Mouse (Mus musculus) liver, adult 2 months (tissue): Measurements from ENCODE around the gene Bcar3. TPM values are rescaled to one million over a fixed set of nuclear protein-coding genes. Genes with fewer than 3 reads are reported as not detected.

Experiments used
- DNase-seq: peaks from one replicate; pipeline ENCODE4 v3.0.0-alpha.2; 2011; ENCODE audit warnings: low read depth, low spot score; ENCODE audit errors: extremely low read depth
- H3K27ac ChIP-seq: fragments of 200-500 bp; replicated peaks from 2 replicates; pipeline ENCODE4 v1.5.1; 2012; ENCODE audit warnings: low read depth, mild to moderate bottlenecking, control low read depth, inconsistent platforms, low read length; ENCODE audit not compliant: insufficient read depth
- H3K27me3 ChIP-seq: fragments of 200-500 bp; 2 replicates; pipeline ENCODE4 v1.6.1; 2012; ENCODE audit warnings: mild to moderate bottlenecking, moderate library complexity, low read length, inconsistent platforms; ENCODE audit not compliant: control insufficient read depth, insufficient read depth
- H3K36me3 ChIP-seq: fragments of 200-500 bp; 2 replicates; pipeline ENCODE4 v1.6.1; 2012; ENCODE audit warnings: low read length, inconsistent platforms; ENCODE audit not compliant: control insufficient read depth, insufficient read depth
- H3K4me1 ChIP-seq: fragments of 200-500 bp; 2 replicates; pipeline ENCODE4 v1.6.1; 2011; ENCODE audit warnings: low read length; ENCODE audit not compliant: control insufficient read depth, insufficient read depth
- H3K4me3 ChIP-seq: fragments of 200-500 bp; 2 replicates; pipeline ENCODE4 v1.5.1; 2011; ENCODE audit warnings: low read depth, mild to moderate bottlenecking, control low read depth, low read length, moderate library complexity; ENCODE audit not compliant: insufficient read depth
- H3K79me2 ChIP-seq: fragments of 200-500 bp; 2 replicates; pipeline ENCODE4 v1.6.1; 2012; ENCODE audit warnings: inconsistent platforms, mild to moderate bottlenecking, low read length, moderate library complexity; ENCODE audit not compliant: control insufficient read depth, insufficient read depth
- H3K9ac ChIP-seq: fragments of 200-500 bp; 2 replicates; pipeline ENCODE4 v1.6.1; 2012; ENCODE audit warnings: low read depth, mild to moderate bottlenecking, control low read depth, inconsistent platforms, low read length
- CTCF ChIP-seq: fragments of 200-500 bp; IDR thresholded peaks from 2 replicates; pipeline ENCODE4 v1.5.1; 2011; ENCODE audit warnings: low read depth, low read length, control low read depth
- POLR2A ChIP-seq: fragments of 200-500 bp; IDR thresholded peaks from 2 replicates; pipeline ENCODE4 v1.6.1; 2011; ENCODE audit warnings: low read length, control low read depth; ENCODE audit not compliant: insufficient read depth; ENCODE audit errors: extremely low read depth
- WGBS: fragments of 180-500 bp; shearing (Covaris S2); methylation state at CpG from one replicate; pipeline ENCODE4 v1.1.7; 2018; 5-methylcytosine and 5-hydroxymethylcytosine counted together
- polyA plus RNA-seq: library from polyadenylated mRNA; depleted of rRNA; stranded (reverse); fragments of >200 nt; gene quantifications from 2 replicates; pipeline ENCODE4 v1.2.3, GENCODE M21; 2012
- total RNA-seq: library from RNA; depleted of rRNA; stranded (reverse); fragments of >200 nt; gene quantifications from 2 replicates; pipeline ENCODE4 v1.2.3, GENCODE M21; 2014

The Bcar3 gene
- total and polyA plus RNA-seq, 2 experiments = 44.4 to 45.5 TPM

DNA sequence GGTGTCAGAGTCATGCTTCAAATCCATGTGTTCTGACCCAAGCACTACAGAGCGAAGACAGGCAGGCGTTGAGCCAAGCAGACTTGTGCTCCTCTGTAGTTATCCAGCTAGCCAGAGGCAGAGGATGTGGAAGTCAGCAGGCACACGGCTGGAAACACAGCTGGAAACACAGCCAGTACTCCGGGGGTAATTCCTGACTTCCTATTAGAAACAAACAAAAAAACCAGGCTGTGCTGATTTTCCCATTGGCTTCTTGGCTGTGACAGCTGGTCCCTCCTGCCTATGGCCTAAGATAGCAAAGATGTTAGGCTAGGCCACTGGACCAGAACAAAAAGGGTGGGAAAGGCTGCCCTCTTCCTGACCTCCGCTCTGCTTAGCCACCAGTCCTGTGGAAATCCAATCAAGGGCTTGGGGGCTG is 66.8 kb downstream of the Bcar3 start:
- Histone ChIP-seq H3K27ac (no peak overlapping the region), H3K4me3 (no peak overlapping the region), H3K79me2 (no peaks in the 10 kb centered on the region), H3K9ac (no peak overlapping the region), H3K36me3 (no peaks in the 10 kb centered on the region), H3K4me1 (no peaks in the 10 kb centered on the region), H3K27me3 (no peaks in the 10 kb centered on the region)
- no peak for TF ChIP-seq CTCF
- no peak for TF ChIP-seq POLR2A
- 65% methylated on average over 5 of the region's 5 CpGs for WGBS
- no peak for DNase-seq

DNA sequence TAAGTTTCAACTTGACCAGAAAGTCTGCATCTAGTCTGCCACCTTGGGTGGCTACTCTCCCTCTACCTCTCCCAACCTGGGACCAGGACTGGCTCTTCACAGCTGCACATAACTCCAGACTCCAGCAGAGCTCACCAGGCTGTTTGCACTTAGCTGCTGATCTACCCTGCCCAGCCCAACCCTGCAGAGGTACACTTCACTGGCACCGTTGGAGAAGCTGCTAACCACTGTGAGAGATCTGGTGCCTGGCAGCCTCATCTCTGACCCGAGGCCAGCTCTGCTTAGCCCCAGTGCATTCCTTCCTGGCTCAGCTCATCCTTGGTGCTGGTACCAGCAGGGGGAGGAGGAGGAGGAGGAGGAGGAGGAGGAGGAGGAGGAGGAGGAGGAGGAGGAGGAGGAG is 68.8 kb downstream of the Bcar3 start:
- H3K9ac ChIP-seq = no peak overlapping the region
- H3K36me3 ChIP-seq = no peaks in the 10 kb centered on the region
- H3K27me3 ChIP-seq = no peaks in the 10 kb centered on the region
- H3K27ac ChIP-seq = no peak overlapping the region
- no peaks in the 10 kb centered on the region for H3K4me1 ChIP-seq
- TF ChIP-seq CTCF (no peak), POLR2A (no peak)
- WGBS = 55% methylated on average over 2 of the region's 2 CpGs
- H3K79me2 ChIP-seq = no peaks in the 10 kb centered on the region
- no peak for DNase-seq
- H3K4me3 ChIP-seq = no peak overlapping the region

DNA sequence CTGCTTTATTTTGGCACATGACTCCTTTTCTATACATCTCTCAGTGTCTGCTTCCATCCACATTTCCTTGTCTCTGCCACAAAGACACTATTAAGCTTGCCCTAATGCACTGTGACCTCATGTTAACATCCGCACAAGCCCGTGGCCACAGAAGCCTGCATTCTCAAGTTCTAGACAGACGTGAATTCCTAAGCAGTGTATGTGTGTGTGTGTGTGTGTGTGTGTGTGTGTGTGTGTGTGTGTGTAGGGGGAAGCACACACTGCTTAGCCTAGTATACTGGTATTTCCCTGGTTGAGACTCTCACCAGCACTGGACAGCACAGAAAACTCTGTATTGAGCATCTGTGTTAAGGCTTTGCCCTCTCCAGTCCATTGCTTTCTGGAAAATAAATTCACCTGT is 70.6 kb downstream of the Bcar3 start:
- Histone ChIP-seq H3K4me3 (no peak overlapping the region), H3K36me3 (no peaks in the 10 kb centered on the region), H3K27ac (no peak overlapping the region), H3K9ac (no peak overlapping the region), H3K79me2 (no peaks in the 10 kb centered on the region), H3K27me3 (no peaks in the 10 kb centered on the region), H3K4me1 (no peaks in the 10 kb centered on the region)
- no peak for TF ChIP-seq POLR2A
- no peak for TF ChIP-seq CTCF
- 83% methylated on average over 3 of the region's 3 CpGs for WGBS
- DNase-seq = no peak

DNA sequence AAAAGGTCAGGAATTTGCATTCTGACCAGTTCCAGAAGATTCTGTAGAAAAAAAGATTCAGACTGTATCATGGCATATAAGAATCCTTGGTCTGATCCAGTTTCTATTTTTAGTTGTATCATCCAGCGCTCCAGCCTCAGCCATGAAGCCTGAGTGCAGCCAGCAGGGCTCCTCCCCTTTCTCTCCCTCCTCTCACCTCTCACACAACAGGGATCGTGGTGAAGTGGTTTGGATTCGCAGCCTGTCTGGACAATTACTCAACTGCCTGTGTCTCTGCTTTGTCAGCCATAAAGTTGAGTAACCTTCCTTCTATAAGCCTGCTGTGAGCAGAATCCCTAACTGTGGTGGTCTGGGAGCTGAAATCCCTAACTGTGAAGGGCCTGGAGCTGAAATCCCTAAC is 71.4 kb downstream of the Bcar3 start:
- H3K4me1 ChIP-seq = no peaks in the 10 kb centered on the region
- WGBS = 23% methylated on average over 3 of the region's 3 CpGs
- H3K27me3 ChIP-seq = no peaks in the 10 kb centered on the region
- no peak overlapping the region for H3K9ac ChIP-seq
- peak; percentile 7 for DNase-seq
- no peak overlapping the region for H3K4me3 ChIP-seq
- no peaks in the 10 kb centered on the region for H3K79me2 ChIP-seq
- no peak overlapping the region for H3K27ac ChIP-seq
- H3K36me3 ChIP-seq = no peaks in the 10 kb centered on the region
- no peak for TF ChIP-seq POLR2A
- no peak for TF ChIP-seq CTCF

DNA sequence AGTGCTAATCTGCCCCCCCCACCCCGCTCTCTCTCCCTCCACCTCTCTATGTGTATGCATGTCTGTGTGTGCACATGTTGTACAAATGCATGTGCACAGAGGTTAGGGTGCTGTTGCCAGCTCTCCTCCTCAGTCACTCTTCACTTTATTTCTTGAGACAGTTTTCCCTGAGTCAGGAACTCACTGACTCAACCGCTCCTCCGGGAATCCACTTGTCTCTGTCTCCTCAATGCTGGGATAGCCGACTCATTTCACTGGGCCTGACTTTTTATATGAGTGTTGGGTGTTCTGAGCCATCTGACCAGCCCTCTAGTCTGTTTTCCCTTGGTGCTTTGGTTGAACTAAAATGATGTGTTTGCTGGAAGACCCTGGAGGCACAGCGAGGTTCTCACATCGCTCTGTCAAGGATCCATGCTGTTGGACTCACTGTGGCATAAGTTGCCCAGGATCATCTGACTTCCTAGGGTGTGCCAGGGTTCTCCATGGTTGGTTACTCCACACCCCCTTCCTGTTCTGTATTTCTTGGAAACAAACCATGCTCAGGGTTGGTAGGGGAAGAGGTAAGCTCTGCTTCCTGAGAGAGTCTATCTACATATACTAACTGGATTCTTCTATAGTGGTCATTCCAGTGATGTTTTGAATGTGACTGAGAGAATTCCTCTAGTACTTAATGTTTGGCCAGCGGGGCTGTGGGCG is 77.9 kb downstream of the Bcar3 start:
- WGBS = 94% methylated on average over 8 of the region's 8 CpGs
- Histone ChIP-seq H3K36me3 (no peaks in the 10 kb centered on the region), H3K79me2 (no peaks in the 10 kb centered on the region), H3K4me1 (no peaks in the 10 kb centered on the region), H3K4me3 (no peak overlapping the region), H3K27me3 (no peaks in the 10 kb centered on the region), H3K9ac (no peak overlapping the region), H3K27ac (no peak overlapping the region)
- DNase-seq = no peak
- no peak for TF ChIP-seq POLR2A
- TF ChIP-seq CTCF = no peak

DNA sequence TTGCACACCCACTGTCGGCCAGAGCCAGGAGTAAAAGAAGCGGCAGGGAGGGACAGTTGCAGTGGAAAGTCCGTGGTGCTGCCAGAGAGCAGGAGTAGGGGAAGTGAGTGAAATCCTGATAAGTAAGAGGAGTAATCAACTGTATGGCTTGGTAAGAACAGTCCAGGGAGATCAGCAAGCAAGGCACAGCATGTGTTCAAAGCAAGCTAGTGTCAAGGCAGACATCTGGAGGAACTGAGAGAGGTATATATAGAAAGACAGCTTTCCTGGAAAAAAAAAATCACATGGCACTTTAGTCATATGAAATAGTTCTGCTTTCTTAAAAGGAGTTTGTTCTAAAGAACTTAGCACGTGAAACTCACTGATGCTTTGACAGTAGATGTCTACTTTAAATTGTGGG is 78.7 kb downstream of the Bcar3 start:
- Histone ChIP-seq H3K36me3 (no peaks in the 10 kb centered on the region), H3K9ac (no peak overlapping the region), H3K4me3 (no peak overlapping the region), H3K27me3 (no peaks in the 10 kb centered on the region), H3K79me2 (no peaks in the 10 kb centered on the region), H3K27ac (no peak overlapping the region), H3K4me1 (no peaks in the 10 kb centered on the region)
- WGBS = 66% methylated on average over 4 of the region's 4 CpGs
- no peak for DNase-seq
- no peak for TF ChIP-seq POLR2A
- no peak for TF ChIP-seq CTCF
